In genomic region chr19:12483782-12484181, GRCm38 (mm10) we compare ENCODE assay signal across 15 mouse cellular contexts. TPM values are rescaled to one million over a fixed set of nuclear protein-coding genes. Genes with fewer than 3 reads are reported as not detected.
DNase-seq lines count a peak whose midpoint lies in the region; ATAC-seq and TF ChIP-seq lines count a peak whose summit lies in the region.
"Had no signal": no experiment of that assay in that cellular context is flagged by ENCODE, and none has a peak within 500 bp of the region (broad histone marks: within the 10 kb centered on the region; RNA-seq: fewer than 3 reads in every experiment).

No protein-coding gene starts in this region.

- no peak for DNase-seq in hindbrain, embryonic 14.5 days (ENCODE audit: low spot score)
- no peak for DNase-seq in midbrain, postnatal 0 days (ENCODE audit: low spot score)
- DNase-seq in kidney, postnatal 10 days, result peak; percentile 53
- no peak for DNase-seq in testis, postnatal 14 days (ENCODE audit: low spot score)
- DNase-seq in embryo, embryonic 10 days (ENCODE audit: low spot score), result no peak
- DNase-seq in cerebellum, adult 9-10 months, result no peak
- DNase-seq: right cerebral cortex, postnatal 25 days had no signal

- H3K9ac ChIP-seq in hindbrain, embryonic 15.5 days, result no peak overlapping the region
- no peak overlapping the region for H3K9ac ChIP-seq in hindbrain, embryonic 14.5 days
- no peak overlapping the region for H3K9ac ChIP-seq in midbrain, postnatal 0 days (replicated peaks; ENCODE audit: low read length, poor library complexity, severe bottlenecking)
- no peak overlapping the region for H3K9ac ChIP-seq in midbrain, embryonic 15.5 days
- H3K9ac ChIP-seq: liver, embryonic 14.5 days had no signal

- ATAC-seq in hindbrain, embryonic 15.5 days (ENCODE audit: low FRiP score, low read depth), result no peak
- no peak for ATAC-seq in hindbrain, embryonic 14.5 days (ENCODE audit: low FRiP score)
- ATAC-seq in midbrain, postnatal 0 days (ENCODE audit: low FRiP score), result no peak
- ATAC-seq in midbrain, embryonic 15.5 days (replicated peaks), result no peak

- H3K4me3 ChIP-seq in hindbrain, embryonic 15.5 days, result no peak overlapping the region
- H3K4me3 ChIP-seq in hindbrain, embryonic 14.5 days (replicated peaks; ENCODE audit: low read length), result no peak overlapping the region
- no peak overlapping the region for H3K4me3 ChIP-seq in midbrain, postnatal 0 days (ENCODE audit: low read depth, low read length)
- H3K4me3 ChIP-seq in midbrain, embryonic 15.5 days, result no peak overlapping the region
- H3K4me3 ChIP-seq: forebrain, embryonic 10.5 days had no signal

- H3K27me3 ChIP-seq in hindbrain, embryonic 15.5 days, result no peaks in the 10 kb centered on the region
- no peaks in the 10 kb centered on the region for H3K27me3 ChIP-seq in hindbrain, embryonic 14.5 days (ENCODE audit: control insufficient read depth, insufficient read depth, low read length)
- H3K27me3 ChIP-seq in midbrain, postnatal 0 days (ENCODE audit: insufficient read depth, low read length), result no peaks in the 10 kb centered on the region
- H3K27me3 ChIP-seq in midbrain, embryonic 15.5 days (replicated peaks), result no peaks in the 10 kb centered on the region
- H3K27me3 ChIP-seq: CH12.LX had no signal

- no peak for TF ChIP-seq CTCF in midbrain, postnatal 0 days (IDR thresholded peaks at IDR 0.05)

- no peak overlapping the region for H3K4me2 ChIP-seq in hindbrain, embryonic 15.5 days
- H3K4me2 ChIP-seq in hindbrain, embryonic 14.5 days (replicated peaks), result no peak overlapping the region
- H3K4me2 ChIP-seq in midbrain, postnatal 0 days (ENCODE audit: low read depth, low read length, poor library complexity, severe bottlenecking), result no peak overlapping the region
- no peak overlapping the region for H3K4me2 ChIP-seq in midbrain, embryonic 15.5 days

- H3K4me1 ChIP-seq in hindbrain, embryonic 15.5 days (replicated peaks), result peaks cover 25% of the 10 kb centered on the region
- peaks cover 10% of the 10 kb centered on the region for H3K4me1 ChIP-seq in hindbrain, embryonic 14.5 days (replicated peaks; ENCODE audit: control insufficient read depth, insufficient read depth, low read length)
- 0 out of 2 replicates have a peak, but pooled peaks cover 3% of the 10 kb centered on the region for H3K4me1 ChIP-seq in midbrain, postnatal 0 days (ENCODE audit: insufficient read depth, low read length)
- peaks cover 15% of the 10 kb centered on the region for H3K4me1 ChIP-seq in midbrain, embryonic 15.5 days

- H3K27ac ChIP-seq in hindbrain, embryonic 15.5 days (replicated peaks), result peak overlapping the region; percentile 38; the same call in 1 of the 2 replicates
- no peak overlapping the region for H3K27ac ChIP-seq in hindbrain, embryonic 14.5 days
- H3K27ac ChIP-seq in midbrain, postnatal 0 days (ENCODE audit: low read depth, low read length), result peak overlapping the region; percentile 32; the same call in 1 of the 2 replicates
- H3K27ac ChIP-seq in midbrain, embryonic 15.5 days, result no peak overlapping the region
- H3K27ac ChIP-seq: forebrain, embryonic 10.5 days; liver, embryonic 14.5 days had no signal

- WGBS in hindbrain, embryonic 15.5 days, result 64% methylated on average over 4 of the region's 4 CpGs
- 69% methylated on average over 4 of the region's 4 CpGs for WGBS in hindbrain, embryonic 14.5 days
- 71% methylated on average over 4 of the region's 4 CpGs for WGBS in midbrain, postnatal 0 days
- 72% methylated on average over 4 of the region's 4 CpGs for WGBS in midbrain, embryonic 15.5 days

- H3K36me3 ChIP-seq in hindbrain, embryonic 15.5 days, result peaks cover 51% of the 10 kb centered on the region
- H3K36me3 ChIP-seq in hindbrain, embryonic 14.5 days (replicated peaks; ENCODE audit: control insufficient read depth, insufficient read depth), result peaks cover 76% of the 10 kb centered on the region
- peaks cover 67% of the 10 kb centered on the region for H3K36me3 ChIP-seq in midbrain, postnatal 0 days (ENCODE audit: insufficient read depth, low read length)
- peaks cover 51% of the 10 kb centered on the region for H3K36me3 ChIP-seq in midbrain, embryonic 15.5 days (replicated peaks)

- no peaks in the 10 kb centered on the region for H3K9me3 ChIP-seq in hindbrain, embryonic 15.5 days
- H3K9me3 ChIP-seq in hindbrain, embryonic 14.5 days (ENCODE audit: control insufficient read depth, low read length), result no peaks in the 10 kb centered on the region
- H3K9me3 ChIP-seq in midbrain, postnatal 0 days (ENCODE audit: low read length), result no peaks in the 10 kb centered on the region
- H3K9me3 ChIP-seq in midbrain, embryonic 15.5 days, result no peaks in the 10 kb centered on the region
- H3K9me3 ChIP-seq: forebrain, embryonic 10.5 days had no signal

RNA-seq across cellular contexts. Expression of gene Dtx4, which starts 17.5 kb away (rescaled TPM):
- 40.0 and 42.2 TPM in 2 replicates for polyA plus RNA-seq in hindbrain, embryonic 15.5 days (2015; fragmentation: Nextera tagmentation; extraction: Ambion mirVana)
- polyA plus RNA-seq in hindbrain, embryonic 14.5 days (2014; fragmentation: Nextera tagmentation; extraction: Ambion mirVana), result 44.1 and 50.6 TPM in 2 replicates
- 57.5 and 63.1 TPM in 2 replicates for total RNA-seq in midbrain, postnatal 0 days (2014; rRNA removed)
- polyA plus RNA-seq in midbrain, postnatal 0 days (2015; fragmentation: Nextera tagmentation; extraction: Ambion mirVana), result 24.3 and 26.3 TPM in 2 replicates
- 43.3 and 43.4 TPM in 2 replicates for polyA plus RNA-seq in midbrain, embryonic 15.5 days (2015; fragmentation: Nextera tagmentation; extraction: Ambion mirVana)

RNA-seq across cellular contexts. Expression of gene Mpeg1, which starts 23.2 kb away (rescaled TPM):
- 0.61 and 0.88 TPM in 2 replicates for polyA plus RNA-seq in hindbrain, embryonic 15.5 days (2015; fragmentation: Nextera tagmentation; extraction: Ambion mirVana)
- polyA plus RNA-seq in hindbrain, embryonic 14.5 days (2014; fragmentation: Nextera tagmentation; extraction: Ambion mirVana), result 0.91 and 1.3 TPM in 2 replicates
- 2.7 and 4.2 TPM in 2 replicates for total RNA-seq in midbrain, postnatal 0 days (2014; rRNA removed)
- polyA plus RNA-seq in midbrain, postnatal 0 days (2015; fragmentation: Nextera tagmentation; extraction: Ambion mirVana), result 0.83 and 0.88 TPM in 2 replicates
- 0.62 and 0.73 TPM in 2 replicates for polyA plus RNA-seq in midbrain, embryonic 15.5 days (2015; fragmentation: Nextera tagmentation; extraction: Ambion mirVana)

RNA-seq across cellular contexts. Expression of gene Pfpl, which starts 56.1 kb away (rescaled TPM):
- not detected in 2 replicates for polyA plus RNA-seq in hindbrain, embryonic 15.5 days (2015; fragmentation: Nextera tagmentation; extraction: Ambion mirVana)
- polyA plus RNA-seq in hindbrain, embryonic 14.5 days (2014; fragmentation: Nextera tagmentation; extraction: Ambion mirVana), result not detected in 2 replicates
- total RNA-seq in midbrain, postnatal 0 days (2014; rRNA removed), result not detected in 2 replicates
- polyA plus RNA-seq in midbrain, postnatal 0 days (2015; fragmentation: Nextera tagmentation; extraction: Ambion mirVana), result not detected in 2 replicates
- not detected in 2 replicates for polyA plus RNA-seq in midbrain, embryonic 15.5 days (2015; fragmentation: Nextera tagmentation; extraction: Ambion mirVana)
- total RNA-seq: CH12.LX; common myeloid progenitor, adult 5-6 weeks; hematopoietic stem cell, adult 5-6 weeks had no signal
- polyA plus RNA-seq: forebrain, embryonic 10.5 days; liver, embryonic 14.5 days; thymus, postnatal 0 days had no signal

Comparison
In these comparisons a context has a peak if more than half of its experiments do, and no peak if none do; other contexts are left out.
1. H3K27ac ChIP-seq: peak in hindbrain, embryonic 15.5 days (single experiment) and midbrain, postnatal 0 days (single experiment); none in hindbrain, embryonic 14.5 days (single experiment) and midbrain, embryonic 15.5 days (single experiment).